Mouse (Mus musculus) kidney, embryonic 16.5 days (tissue): Measurements from ENCODE around the gene Zfp629. TPM values are rescaled to one million over a fixed set of nuclear protein-coding genes. Genes with fewer than 3 reads are reported as not detected.

Experiments
- polyA plus RNA-seq: library from polyadenylated mRNA; unstranded; fragments of >200 nt; fragmentation: Nextera tagmentation; extraction: Ambion mirVana; gene quantifications from 2 replicates; pipeline ENCODE4 v1.2.1, GENCODE M21; 2015

The Zfp629 gene
- polyA plus RNA-seq, 1 experiment from 2014 or later = 19.8 TPM

Other genes with a start within 250 kb of the Zfp629 start
- 10.6 and 11.3 TPM in 2 replicates for gene Zfp747, start 239.7 kb downstream of the Zfp629 start, polyA plus RNA-seq
- gene 9130019O22Rik, start 228.6 kb downstream of the Zfp629 start, polyA plus RNA-seq = 6.8 and 7.0 TPM in 2 replicates
- 8.3 and 8.8 TPM in 2 replicates for gene E430018J23Rik, start 222.2 kb downstream of the Zfp629 start, polyA plus RNA-seq
- gene Zfp764, start 209.0 kb downstream of the Zfp629 start, polyA plus RNA-seq = 9.0 and 9.5 TPM in 2 replicates
- 28.1 and 32.0 TPM in 2 replicates for gene Zfp688, start 193.7 kb downstream of the Zfp629 start, polyA plus RNA-seq
- gene Zfp689, start 166.6 kb downstream of the Zfp629 start, polyA plus RNA-seq = 8.4 TPM in 2 replicates
- 41.9 and 47.2 TPM in 2 replicates for gene Prr14, start 156.2 kb downstream of the Zfp629 start, polyA plus RNA-seq
- 12.2 and 13.1 TPM in 2 replicates for gene Fbrs, start 136.6 kb downstream of the Zfp629 start, polyA plus RNA-seq
- gene Srcap, start 103.8 kb downstream of the Zfp629 start, polyA plus RNA-seq = 39.6 and 44.1 TPM in 2 replicates
- gene Gm42715, start 96.2 kb downstream of the Zfp629 start, polyA plus RNA-seq = 16.2 and 22.4 TPM in 2 replicates
- gene Tmem265, start 54.4 kb downstream of the Zfp629 start, polyA plus RNA-seq = 10.5 and 10.6 TPM in 2 replicates
- 40.7 and 46.7 TPM in 2 replicates for gene Phkg2, start 42.5 kb downstream of the Zfp629 start, polyA plus RNA-seq
- gene Ccdc189, start 27.2 kb downstream of the Zfp629 start, polyA plus RNA-seq = 16.7 and 17.6 TPM in 2 replicates
- 50.6 and 51.4 TPM in 2 replicates for gene Rnf40, start 27.0 kb downstream of the Zfp629 start, polyA plus RNA-seq
- gene Bcl7c, start 93.1 kb upstream of the Zfp629 start, polyA plus RNA-seq = 50.5 and 54.5 TPM in 2 replicates
- 14.0 and 14.7 TPM in 2 replicates for gene Ctf1, start 96.9 kb upstream of the Zfp629 start, polyA plus RNA-seq
- gene Ctf2, start 116.4 kb upstream of the Zfp629 start, polyA plus RNA-seq = 0.15 and 0.32 TPM in 2 replicates
- gene Fbxl19, start 128.7 kb upstream of the Zfp629 start, polyA plus RNA-seq = 5.4 TPM in 2 replicates
- 31.2 and 34.8 TPM in 2 replicates for gene Orai3, start 154.0 kb upstream of the Zfp629 start, polyA plus RNA-seq
- 18.9 and 19.4 TPM in 2 replicates for gene Setd1a, start 160.9 kb upstream of the Zfp629 start, polyA plus RNA-seq
- gene Gm49388, start 169.8 kb upstream of the Zfp629 start, polyA plus RNA-seq = not detected in 2 replicates
- gene Hsd3b7, start 184.8 kb upstream of the Zfp629 start, polyA plus RNA-seq = 28.2 and 33.2 TPM in 2 replicates
- 44.6 and 48.0 TPM in 2 replicates for gene Stx4a, start 208.5 kb upstream of the Zfp629 start, polyA plus RNA-seq
- gene Stx1b, start 208.8 kb upstream of the Zfp629 start, polyA plus RNA-seq = 3.6 and 4.4 TPM in 2 replicates